Mouse (Mus musculus): ENCODE measurements around the gene Olfr1369-ps1.

DNA sequence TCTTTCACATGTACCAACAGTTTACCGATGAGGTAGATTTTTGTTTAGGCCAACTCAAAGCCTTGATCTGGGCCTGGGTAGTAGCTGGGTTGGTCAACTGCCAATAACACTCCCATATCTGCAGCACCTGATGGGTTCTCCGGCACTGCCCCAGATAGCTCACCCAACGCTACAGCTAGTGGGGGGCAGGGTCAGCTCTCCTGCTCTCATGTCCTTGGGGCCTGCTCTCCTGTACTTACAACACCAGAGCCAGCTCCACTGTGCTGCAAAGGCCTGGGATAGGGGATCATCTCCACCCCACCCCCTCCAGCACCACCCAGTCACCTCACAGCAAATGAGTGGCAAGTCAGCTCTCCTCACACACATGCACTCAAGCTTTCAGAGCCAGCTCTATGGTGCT lies 1.5 kb upstream of the Olfr1369-ps1 start:
- TF ChIP-seq CTCF (IDR thresholded peaks at IDR 0.05; ENCODE audit: low read depth, low read length): no peak
- no peak for TF ChIP-seq POLR2A (IDR thresholded peaks at IDR 0.05; ENCODE audit: insufficient read depth, low read length)
- TF ChIP-seq EP300 (IDR thresholded peaks at IDR 0.05; ENCODE audit: insufficient read depth, low read depth, low read length): no peak
